Mouse (Mus musculus) layer of hippocampus, adult 8-10 months (tissue): ENCODE results near the gene Slc1a5. TPM values are rescaled to one million over a fixed set of nuclear protein-coding genes. Genes with fewer than 3 reads are reported as not detected.

ENCODE experiments used
- DNase-seq, 2 experiments: peaks; one replicate each; pipeline ENCODE4 v3.0.0; 2022; ENCODE audit warnings: low spot score in 2 of 2
- total RNA-seq, 4 experiments: library from RNA; stranded (reverse); gene quantifications; 2 replicates each; pipeline ENCODE4 v1.2.4; 2022

Slc1a5 gene
- total RNA-seq, 4 experiments from 2014 or later: 2.5 to 11.0 (median 5.5) TPM

DNA sequence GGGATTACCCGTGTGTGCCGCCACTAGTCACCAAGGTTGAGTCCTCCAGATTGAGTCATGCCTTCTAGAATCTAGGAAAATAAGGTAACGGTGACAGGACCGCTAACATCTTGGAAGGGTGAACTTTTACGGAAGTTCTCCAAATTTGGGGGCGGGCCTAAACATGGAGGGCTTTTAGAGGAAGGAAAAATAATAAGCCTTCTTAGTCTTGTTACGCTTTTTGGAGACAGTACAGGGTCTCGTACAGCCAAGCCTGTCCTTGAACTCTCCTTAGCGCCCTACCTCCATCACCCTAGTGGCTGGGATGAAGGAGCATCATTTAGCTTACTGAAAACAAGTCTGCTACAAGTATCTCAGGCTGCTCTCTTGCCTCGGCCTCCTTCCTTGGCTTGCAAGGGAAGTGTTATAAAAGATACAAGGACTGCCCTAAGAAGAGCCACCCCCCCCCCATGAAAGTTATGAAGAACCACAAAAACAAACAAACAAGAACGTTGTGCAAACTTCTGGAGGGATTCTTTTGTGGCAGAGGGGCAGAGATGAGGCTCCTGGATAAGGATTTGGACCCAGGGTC lies 1.5 kb downstream of the Slc1a5 start:
- DNase-seq: no peak

DNA sequence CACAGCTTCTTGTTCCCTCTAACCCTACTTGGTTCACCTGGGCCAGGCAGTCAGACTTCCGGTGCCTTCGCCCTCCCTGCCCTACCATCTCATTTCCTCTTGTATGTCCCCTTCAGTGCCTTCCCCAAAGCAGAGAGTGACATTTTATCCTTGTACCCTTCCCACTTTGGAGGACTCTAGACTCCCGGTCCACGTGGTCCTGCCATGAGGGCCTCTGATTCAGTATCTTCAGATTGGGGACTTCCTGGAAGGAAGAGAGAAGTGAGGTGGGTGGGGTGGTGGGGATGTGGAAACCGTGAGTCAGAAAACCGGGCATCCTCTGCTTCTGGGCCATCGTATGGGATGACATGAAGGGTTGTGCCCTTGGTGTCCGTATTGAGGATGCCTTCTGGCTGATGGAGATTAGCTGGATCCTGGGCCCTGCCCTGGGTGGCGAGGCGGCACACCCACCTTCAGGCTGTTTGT lies 2.1 kb downstream of the Slc1a5 start:
- DNase-seq: no peak

DNA sequence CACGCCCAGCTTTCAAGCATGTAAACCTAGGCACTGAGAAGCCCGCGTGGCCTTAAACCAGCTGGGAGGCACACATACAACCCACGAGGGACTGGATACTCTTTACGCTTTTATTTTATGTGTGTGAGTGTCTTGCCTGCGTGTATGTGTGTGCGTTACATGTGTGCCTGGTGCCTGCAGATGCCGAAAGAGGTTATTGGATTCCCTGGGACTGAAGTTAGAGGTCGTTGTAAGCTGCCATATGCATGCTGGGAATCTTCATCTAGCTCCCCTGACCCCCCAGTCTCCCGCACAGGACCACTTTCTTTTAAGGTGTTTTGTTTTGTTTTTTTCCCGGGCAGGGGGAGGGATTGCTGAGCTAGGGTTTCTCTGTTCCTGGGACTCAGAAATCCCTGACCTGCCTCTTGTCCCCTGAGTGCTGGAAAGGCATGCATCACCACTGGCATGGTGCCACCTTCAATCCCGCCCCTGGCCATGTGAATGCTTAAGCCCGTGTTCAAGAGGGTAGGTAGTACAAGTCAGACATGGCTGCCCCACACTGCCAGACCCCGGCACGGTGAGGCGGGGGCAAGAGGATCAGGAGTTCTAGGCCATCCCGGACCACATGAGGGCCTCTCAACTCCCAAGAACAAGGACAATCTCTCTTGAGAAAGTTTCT lies 2.7 kb downstream of the Slc1a5 start:
- DNase-seq: no peak

DNA sequence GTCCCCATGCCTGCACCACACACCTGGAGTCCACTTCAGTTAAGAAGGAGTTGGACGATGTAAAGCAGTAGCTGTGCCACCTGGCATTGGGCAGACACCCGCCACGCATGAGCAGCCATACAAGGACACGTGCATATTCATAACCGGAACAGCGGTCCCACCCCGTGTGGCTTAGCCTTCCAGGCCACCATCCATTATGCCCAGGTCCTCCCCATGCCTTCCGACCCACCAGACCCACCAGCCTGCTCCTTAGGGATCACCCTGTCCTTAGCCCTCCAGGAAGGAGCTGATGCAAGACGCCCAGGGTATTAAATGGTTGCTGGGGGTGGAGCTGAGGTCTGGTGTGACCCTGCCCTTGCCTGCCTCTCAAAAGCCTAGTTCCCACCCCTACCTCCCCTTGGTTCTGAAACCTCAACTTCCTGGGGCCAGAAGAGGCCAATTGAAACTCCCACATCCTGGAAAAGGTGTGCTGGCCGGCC lies 3.4 kb downstream of the Slc1a5 start:
- DNase-seq: no peak

DNA sequence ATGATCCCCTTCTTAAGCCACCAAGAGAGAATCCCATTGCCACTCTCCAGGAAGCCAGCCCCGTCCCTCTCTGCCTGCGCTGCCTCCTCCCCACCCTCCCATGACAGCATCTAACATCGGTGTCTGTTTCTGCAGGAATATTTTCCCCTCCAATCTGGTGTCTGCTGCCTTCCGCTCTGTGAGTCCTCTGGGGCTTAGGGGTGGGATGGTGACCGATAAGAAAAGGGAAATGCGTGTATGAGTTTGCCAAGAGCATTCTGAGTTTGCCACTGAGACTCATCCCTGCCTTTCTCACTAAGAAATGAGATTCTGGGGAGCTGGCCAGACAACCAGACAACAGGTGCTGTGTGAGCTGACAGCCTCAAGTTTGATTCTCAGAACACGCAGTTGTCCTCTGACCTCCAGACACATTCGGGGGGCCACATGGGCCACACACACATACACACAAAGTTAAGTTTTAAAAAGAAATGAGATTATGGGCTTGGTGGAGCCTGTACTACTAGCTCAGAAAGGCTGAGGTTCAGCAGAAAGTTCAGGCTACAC lies 4.5 kb downstream of the Slc1a5 start:
- no peak for DNase-seq

DNA sequence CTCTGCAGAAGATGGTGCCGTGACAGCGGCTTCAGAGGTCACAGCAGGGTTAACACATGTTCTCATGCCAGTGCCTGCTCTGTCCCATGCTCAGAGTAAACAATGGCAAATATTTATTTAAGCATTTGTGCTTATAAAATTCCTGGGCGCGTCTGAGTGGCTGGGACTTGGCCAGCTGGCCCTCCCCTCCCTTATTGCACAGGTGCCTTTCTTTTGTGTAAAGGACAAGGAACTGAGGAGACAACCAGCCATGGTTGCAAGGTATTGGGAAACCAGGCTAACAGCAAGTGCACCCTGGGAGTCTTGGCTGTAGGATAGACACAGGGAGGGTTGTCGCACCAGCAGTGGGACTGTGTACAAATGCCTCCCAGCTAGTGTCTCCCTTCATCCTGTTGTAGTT lies 11.2 kb downstream of the Slc1a5 start:
- DNase-seq: no peak

DNA sequence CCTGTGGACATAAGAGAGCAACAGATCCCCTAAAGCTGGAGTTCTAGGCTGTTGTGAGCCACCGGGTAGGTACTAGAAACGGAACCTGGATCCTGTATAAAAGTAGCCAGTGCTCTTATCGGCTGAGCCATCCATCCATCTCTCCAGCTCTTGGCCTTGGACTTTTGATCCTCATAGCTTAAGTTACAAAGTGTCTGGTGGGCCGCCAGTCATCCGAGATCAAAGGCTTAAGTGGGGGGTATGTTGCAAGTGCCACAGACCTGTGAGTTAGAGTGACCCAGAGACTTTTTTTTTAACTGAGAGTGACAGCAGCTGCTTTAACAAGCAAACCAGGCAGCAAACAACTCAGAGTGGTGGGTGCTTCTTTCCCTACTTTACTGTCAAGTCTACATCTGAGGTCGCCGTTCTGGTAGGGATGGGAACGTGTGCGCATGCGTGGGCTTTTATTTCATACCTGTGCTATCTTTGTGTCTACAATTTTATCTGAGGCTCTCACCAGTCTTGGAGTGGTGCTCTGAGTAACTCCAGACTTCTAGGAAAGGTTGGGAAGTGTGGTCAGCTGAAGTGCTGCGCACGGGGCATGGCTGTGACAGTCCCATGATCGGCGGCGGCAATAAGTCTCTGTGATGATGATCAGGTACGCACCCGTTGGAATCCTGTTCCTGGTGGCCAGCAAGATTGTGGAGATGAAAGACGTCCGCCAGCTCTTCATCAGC lies 12.0 kb downstream of the Slc1a5 start:
- no peak for DNase-seq

DNA sequence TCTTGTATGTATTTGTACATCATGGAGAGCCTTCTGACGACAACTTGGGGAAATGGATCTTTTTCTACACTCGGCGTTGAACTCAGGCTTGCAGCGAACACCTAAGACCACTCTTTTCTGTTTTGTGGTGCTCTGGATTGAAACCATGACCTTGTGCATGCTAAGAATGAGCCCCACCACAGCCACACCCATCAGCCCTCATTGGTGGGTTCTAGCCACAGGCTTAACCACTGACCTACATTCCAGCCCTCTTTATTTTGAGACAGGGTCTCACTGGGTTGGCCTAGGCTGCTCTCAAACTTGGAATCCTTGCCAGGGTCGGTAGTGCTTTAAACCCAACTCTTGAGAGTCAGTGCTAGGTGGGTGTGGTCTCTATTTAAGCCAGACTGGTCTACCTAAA lies 13.7 kb downstream of the Slc1a5 start:
- DNase-seq: no peak

DNA sequence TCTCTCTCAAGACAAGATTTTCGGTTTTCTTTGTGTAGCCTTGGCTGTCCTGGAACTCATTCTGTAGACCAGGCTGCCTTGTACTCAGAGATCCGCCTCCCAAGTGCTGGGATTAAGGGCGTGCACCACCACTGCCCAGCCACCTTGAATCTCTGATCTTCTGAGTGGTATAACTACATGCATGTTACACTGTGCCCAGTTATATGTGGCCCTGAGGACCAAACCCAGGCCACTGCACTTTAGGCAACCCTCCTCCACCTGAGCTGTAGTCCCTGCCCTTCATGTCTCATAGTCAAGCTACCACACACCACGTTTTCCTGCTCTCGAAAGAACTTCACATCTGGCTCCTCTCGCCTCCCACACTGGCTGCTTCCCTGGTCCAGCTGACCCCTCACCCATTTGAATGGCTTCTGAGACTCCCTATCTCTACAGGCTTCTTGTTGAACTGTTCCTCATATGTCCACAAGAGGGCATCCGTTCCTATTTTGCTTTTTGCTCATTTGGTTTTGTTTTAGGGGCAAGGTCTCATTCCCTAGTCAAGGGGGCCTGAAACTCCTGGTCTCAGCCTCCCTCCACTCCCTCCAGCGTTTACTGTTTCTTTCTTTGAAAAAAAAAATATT lies 23.4 kb downstream of the Slc1a5 start:
- no peak for DNase-seq

DNA sequence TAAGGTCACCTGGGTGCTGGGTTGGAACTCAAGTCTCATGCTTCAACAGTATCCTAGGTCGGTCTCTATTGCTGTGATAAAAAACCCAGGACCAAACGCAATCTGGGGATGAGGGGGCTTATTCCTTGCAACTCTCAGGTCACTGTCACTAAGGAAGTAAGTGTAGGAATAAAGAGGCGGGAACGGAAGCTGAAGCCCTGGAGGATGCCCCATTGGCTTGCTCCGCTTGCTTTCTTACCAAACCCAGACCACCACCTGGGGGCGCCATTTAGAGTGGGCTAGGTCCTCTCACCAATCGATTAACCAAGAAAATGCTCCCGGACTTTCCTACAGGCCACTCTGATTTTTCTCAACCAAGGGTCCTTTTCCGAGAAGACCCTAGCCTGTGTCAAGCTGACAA lies 26.8 kb downstream of the Slc1a5 start:
- DNase-seq: no peak

DNA sequence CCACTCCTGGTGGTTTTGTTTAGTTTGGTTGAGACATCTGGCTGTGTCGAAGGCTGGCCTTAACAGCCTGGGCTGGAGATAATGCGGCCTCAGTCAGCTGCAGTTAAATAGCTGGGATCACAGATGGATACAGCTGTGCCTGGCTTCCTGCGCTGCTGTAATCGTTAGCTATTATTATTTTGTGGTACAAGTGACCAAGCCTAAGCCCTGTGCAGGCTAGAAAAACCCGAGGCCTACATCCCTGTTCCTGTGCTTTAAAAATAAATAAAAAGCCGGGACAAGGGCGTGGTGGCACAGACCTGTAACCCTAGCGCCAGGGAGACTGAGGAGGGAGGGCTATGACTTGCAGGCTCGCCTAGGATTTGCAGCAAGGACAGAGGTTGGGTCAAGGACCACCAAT lies 27.5 kb downstream of the Slc1a5 start:
- DNase-seq: no peak

DNA sequence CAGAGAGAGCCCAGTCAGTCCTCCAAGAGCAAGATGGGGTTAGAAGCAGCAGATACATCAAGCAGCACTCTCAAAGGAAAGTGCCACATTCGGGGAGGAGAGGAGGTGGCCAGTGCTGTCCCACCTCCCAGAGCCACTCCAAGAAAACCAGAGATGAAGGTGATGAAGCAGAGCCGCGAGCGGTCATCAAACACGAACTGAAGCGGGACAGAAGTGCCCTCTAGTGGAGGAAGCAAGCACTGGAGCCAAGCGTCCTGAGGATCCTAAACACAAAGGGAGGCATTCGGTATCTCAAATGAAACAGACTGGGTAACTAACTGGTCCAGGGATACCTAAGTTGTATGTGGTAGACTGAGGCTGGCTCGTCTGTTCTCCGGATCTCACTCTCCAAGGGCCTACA lies 28.6 kb downstream of the Slc1a5 start:
- DNase-seq: peak in 1 of 2 experiments; percentile 82

DNA sequence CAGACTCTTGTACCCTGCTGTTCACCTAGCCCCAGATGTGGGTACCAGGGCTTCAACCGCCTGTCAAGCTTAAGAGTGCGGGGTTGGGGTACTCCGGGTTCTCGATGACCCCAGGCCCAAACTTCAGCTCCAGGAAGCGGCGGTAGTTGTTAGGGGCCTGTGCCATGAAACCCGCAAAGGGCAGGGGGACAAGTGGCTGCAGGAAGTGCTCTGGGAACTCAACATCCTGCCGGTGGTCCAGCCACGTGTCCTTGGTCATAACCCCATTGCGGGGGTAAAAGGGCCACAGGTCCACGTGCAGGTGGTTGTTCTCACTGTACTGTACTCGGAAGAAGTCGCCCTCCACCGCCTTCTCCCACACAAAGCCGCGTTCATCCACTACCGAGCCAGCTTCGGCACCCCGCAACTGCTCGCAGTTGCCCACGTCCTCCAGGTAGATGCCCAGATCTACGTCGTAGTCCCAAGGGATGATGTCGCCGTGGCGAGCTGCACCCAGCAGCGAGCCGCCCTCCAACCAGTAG lies 29.3 kb downstream of the Slc1a5 start:
- no peak for DNase-seq

DNA sequence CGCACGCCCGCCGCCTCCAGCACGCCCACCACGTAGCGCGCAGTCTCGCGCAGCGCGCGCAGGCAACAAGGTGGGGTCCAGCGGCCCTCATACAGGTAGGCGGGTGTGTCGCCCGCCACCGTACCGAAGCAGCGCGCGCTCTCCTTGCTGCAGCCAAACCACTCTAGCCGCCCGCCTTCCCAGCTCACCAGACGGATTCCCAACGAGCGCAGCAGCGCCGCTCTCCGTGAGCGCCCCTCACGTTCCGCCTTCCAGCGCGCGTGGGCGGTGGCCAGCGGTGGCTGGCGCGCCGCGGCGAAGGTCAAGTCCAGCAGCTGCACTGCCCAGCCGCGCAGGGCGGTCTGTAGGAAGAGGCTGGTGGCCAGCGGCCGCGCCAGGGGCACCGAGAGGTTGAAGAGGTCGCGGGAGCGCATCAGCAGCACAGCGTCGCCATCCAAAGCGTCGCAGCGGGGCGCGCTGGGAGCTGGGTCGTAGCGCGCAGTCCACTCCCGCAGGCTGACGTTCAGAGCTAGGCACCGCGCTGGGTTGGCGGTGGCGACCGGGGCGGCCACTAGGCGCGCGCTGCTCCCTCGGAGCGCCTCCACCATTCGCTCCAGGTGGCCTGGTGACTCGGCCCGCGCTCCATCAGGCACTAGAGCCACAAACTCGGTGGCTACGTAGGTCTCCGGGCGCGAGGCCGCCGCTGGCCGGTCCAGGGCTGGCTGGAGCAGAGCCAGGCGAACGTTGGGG lies 29.9 kb downstream of the Slc1a5 start:
- DNase-seq: peak in 1 of 2 experiments; percentile 60

DNA sequence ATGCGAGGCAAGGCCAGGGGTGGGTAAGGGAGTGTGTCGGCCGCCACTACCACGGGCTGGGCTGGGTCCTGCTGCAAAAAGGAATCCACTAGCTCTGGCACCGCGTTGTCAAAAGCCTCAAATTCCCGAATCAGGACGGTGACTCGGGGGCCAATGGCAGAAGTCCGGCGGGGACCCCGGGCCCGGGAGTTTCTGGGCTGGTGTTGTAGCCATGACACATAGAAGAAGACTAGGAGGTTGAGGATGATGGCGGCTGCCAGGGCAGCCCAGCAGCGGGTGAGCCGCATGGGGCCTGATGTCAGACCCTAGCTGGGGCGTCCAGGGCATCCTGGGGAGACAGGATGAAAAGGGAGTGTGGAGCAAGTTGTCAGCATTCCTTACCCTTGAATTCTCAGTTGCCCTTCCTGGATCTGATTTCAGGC lies 30.5 kb downstream of the Slc1a5 start:
- no peak for DNase-seq

DNA sequence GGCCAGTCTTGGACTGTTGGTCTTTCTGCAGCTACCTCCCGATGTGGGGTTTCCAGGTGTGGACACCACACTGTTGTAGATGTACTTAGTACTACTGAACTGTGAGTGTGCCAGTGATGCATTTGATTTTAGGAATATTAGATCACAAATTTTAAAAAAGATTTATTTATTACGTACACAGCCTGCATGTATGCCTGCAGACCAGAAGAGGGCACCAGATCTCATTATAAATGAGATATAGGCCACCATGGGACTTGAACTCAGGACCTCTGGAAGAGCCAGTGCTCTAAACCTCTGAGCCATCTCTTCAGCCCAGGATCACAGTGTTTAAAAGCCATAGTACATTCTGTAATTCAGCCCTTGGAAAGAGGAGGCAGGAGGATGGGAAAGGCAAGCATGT lies 31.4 kb downstream of the Slc1a5 start:
- no peak for DNase-seq

DNA sequence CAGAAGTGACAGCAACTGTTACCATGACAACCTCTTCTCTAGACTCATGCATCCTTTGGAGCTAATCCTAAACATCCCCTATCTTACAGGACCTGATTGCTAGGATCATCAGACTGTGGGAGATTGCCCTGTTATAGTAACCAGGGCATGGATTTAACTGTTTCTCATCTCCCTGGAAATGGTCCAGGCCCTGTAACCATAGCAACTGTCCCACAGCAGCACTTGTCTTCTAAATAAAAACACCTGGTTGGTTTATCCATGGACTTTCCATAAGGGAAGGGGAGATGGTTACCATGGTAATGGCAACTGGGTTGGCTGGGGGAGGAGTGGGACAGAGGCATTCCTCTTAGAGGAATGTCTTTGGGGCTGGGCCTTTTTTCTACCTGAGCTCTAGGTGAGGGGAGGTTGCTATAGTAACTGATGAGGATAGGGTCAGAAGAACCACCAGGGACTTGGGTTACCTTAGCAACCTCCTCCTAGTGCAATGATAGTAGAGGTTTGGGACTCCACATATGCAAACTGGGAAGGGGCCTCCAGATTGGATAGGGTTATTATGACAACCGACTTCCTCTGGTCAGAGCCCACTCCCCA lies 34.3 kb downstream of the Slc1a5 start, which contains the start of gene Strn4:
Strn4 (plus strand) TSS at position 539 of the 591 bp plus-strand sequence.
- peak in 1 of 2 experiments; percentile 39 for DNase-seq

DNA sequence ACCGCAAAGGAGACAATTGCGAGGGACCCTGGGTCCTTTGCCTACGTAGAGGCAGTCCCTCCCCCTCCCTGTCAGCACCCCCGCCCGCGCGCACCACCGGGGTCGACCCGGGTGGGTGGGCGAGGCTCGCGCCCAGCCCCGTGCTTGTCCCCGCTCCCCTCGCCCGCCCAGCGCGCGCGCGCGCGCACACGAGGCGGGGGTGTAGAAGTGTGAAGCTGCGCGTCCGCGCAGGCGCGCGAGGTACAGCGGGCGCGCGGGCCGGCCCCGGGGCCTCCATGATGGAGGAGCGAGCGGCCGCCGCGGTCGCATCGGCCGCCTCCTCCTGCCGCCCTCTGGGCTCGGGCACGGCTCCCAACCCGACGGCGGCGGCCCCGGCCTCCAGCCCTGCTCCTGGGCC lies 34.9 kb downstream of the Slc1a5 start:
- peak in 1 of 2 experiments; percentile 64 for DNase-seq

DNA sequence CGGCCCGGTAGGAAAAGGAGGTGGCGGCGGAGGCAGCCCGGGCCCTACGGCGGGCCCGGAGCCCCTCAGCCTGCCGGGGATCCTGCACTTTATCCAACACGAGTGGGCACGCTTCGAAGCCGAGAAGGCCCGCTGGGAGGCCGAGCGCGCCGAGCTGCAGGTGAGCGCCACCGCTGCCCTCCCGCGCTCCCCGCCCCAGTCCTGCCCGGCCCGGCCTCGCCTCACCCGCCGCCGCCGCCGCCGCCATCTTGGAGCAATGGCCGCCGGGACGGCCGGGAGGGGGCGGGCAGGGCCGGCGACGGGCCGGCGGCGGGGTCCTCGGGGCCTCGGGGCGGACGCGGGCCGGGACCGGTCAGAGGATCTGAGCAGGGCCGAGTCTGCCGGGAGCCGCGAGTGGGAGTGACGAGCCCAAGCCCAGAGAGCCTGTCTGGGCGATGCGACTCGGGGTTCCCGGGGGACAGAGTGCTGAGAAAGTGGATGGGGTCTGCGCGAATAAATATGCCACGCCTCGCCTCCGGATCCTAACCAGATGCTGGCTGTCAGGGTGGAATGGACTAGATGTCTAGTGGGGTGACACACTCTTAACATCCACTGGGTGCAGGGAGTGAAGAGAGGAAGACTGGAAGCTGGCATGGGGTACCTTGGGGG lies 35.5 kb downstream of the Slc1a5 start, which contains the start of gene Fkrp:
Fkrp (minus strand) TSS at position 258 of the 648 bp plus-strand sequence.
- DNase-seq: no peak

DNA sequence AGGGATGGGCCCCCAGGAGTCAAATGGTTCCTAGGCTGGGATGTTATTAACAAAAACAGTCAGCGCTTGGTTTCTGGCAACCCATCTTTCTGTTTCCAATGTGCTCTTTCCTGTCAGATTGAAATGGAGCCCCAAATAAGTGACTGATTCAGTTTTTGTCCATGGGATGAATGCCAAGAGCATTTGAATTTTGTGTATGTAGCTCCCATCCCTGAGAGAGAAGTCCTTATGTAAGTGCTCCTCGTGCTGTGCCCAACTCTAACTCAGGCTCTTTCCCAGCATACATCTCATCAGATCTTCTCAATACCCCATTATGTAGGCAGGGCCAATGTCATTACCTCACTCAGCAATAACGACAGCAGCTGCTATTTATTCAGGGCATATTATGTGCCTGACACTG lies 36.6 kb downstream of the Slc1a5 start:
- peak; percentile 64 to 77 for DNase-seq
